27 mouse cellular contexts compared by ENCODE assay signal in genomic region chr5:96501783-96502182, GRCm38 (mm10).
A peak's percentile ranks its signal among the peaks of the same experiment; 100 is the strongest.
DNase-seq lines count a peak whose midpoint lies in the region; ATAC-seq and TF ChIP-seq lines count a peak whose summit lies in the region.
"Had no signal": no experiment of that assay in that cellular context is flagged by ENCODE, and none has a peak within 500 bp of the region (broad histone marks: within the 10 kb centered on the region; RNA-seq: fewer than 3 reads in every experiment).

No protein-coding gene starts in this region.

- peak; percentile 65 for ATAC-seq in Patski
- ATAC-seq: CD4-positive, CD25-positive, alpha-beta regulatory T cell, adult 4 months; forebrain, embryonic 14.5 days; hindbrain, embryonic 16.5 days; midbrain, embryonic 13.5 days had no signal

- H3K79me2 ChIP-seq in myocyte (ENCODE audit: control insufficient read depth, insufficient read depth), result no peaks in the 10 kb centered on the region

- no peak for TF ChIP-seq CTCF in layer of hippocampus, adult 2 months (conservative IDR thresholded peaks at IDR 0.05)
- TF ChIP-seq CTCF in Patski (IDR thresholded peaks at IDR 0.05), result no peak

- TF ChIP-seq POLR2A in myocyte (IDR thresholded peaks at IDR 0.05; ENCODE audit: insufficient read length, low read depth), result no peak

- POLR2A ChIA-PET in Patski (lab: Charles Lee), result interaction anchor here (1.1 kb wide), 1 partner anchor 10 kb away, joined by 3 read pairs; no protein-coding TSS in a partner anchor

- H3K4me3 ChIP-seq in layer of hippocampus, adult 2 months, result no peak overlapping the region
- H3K4me3 ChIP-seq in myocyte, result no peak overlapping the region
- H3K4me3 ChIP-seq: embryonic facial prominence, embryonic 13.5 days; gastrocnemius, adult 2 months; heart, embryonic 10.5 days; intestine, embryonic 15.5 days; limb, embryonic 13.5 days; liver, embryonic 13.5 days; megakaryocyte, embryonic 14.5 days; midbrain, embryonic 13.5 days; stomach, embryonic 15.5 days had no signal

- H3K27me3 ChIP-seq in Patski (no peaks in the 10 kb centered on the region), myocyte (ENCODE audit: control insufficient read depth, insufficient read depth, insufficient read length) (no peaks in the 10 kb centered on the region)
- H3K27me3 ChIP-seq: embryonic facial prominence, embryonic 13.5 days; intestine, embryonic 15.5 days; limb, embryonic 13.5 days; liver, embryonic 13.5 days; megakaryocyte, embryonic 14.5 days; midbrain, embryonic 13.5 days; stomach, embryonic 15.5 days had no signal

- no peak overlapping the region for H3ac ChIP-seq in myocyte (ENCODE audit: control insufficient read depth, insufficient read length)

- no peaks in the 10 kb centered on the region for H3K36me3 ChIP-seq in myocyte (ENCODE audit: control insufficient read depth, insufficient read depth)
- H3K36me3 ChIP-seq: embryonic facial prominence, embryonic 13.5 days; heart, embryonic 10.5 days; intestine, embryonic 15.5 days; limb, embryonic 13.5 days; liver, embryonic 13.5 days; midbrain, embryonic 13.5 days; stomach, embryonic 15.5 days had no signal

- peak overlapping the region; percentile 61 for H3K27ac ChIP-seq in layer of hippocampus, adult 2 months
- H3K27ac ChIP-seq: embryonic facial prominence, embryonic 13.5 days; gastrocnemius, adult 2 months; heart, embryonic 10.5 days; intestine, embryonic 15.5 days; limb, embryonic 13.5 days; liver, embryonic 13.5 days; midbrain, embryonic 13.5 days; stomach, embryonic 15.5 days had no signal

- no peak overlapping the region for H3K4me2 ChIP-seq in myocyte (ENCODE audit: low read depth)
- H3K4me2 ChIP-seq: embryonic facial prominence, embryonic 13.5 days; intestine, embryonic 15.5 days; limb, embryonic 13.5 days; liver, embryonic 13.5 days; midbrain, embryonic 13.5 days; stomach, embryonic 15.5 days had no signal

- CTCF ChIA-PET in Patski (lab: Charles Lee), result interaction anchor here (0.5 to 2.2 kb wide), 9 partner anchors 15 to 173 kb away, joined by 3 to 6 read pairs (median 3); no protein-coding TSS in a partner anchor

- DNase-seq in adrenal gland, adult 2 months, result peak; percentile 12
- no peak for DNase-seq in adrenal gland, postnatal 25 days
- peak; percentile 34 to 47 for DNase-seq in layer of hippocampus, adult 2 months (ENCODE audit: low spot score in 2 of 2)
- DNase-seq in layer of hippocampus, postnatal 10 days (ENCODE audit: low spot score in 2 of 2), result no peak
- no peak for DNase-seq in Patski (ENCODE audit: low read depth, low spot score)
- DNase-seq in heart, adult 8-10 months (ENCODE audit: low spot score), result no peak
- DNase-seq: cerebellum, adult 18-20 months; cerebellum, postnatal 25 days; gastrocnemius, adult 2 months; kidney, adult 8-10 months; kidney, postnatal 36 days; liver, embryonic 13.5 days; lung, adult 2 months; lung, postnatal 36 days; thymus, adult 18-20 months; thymus, postnatal 36 days had no signal

- in situ Hi-C loops in Patski (cut with MboI; ENCODE audit: low pct_unique_long_range_greater_than_20kb), result no loop called here

TF ChIP-seq in myocyte, 11 proteins besides CTCF, POLR2A, EP300 and RAD21:
- TF ChIP-seq USF1 (IDR thresholded peaks at IDR 0.05; ENCODE audit: low read depth) (no peak), MYOD1 (IDR thresholded peaks at IDR 0.05; ENCODE audit: control insufficient read depth in 1 of 3, insufficient read length in 2 of 3, low read depth in 2 of 3) (peak in 2 of 3 experiments; percentile 67 to 68), TCF12 (IDR thresholded peaks at IDR 0.05; ENCODE audit: insufficient read depth, poor library complexity, severe bottlenecking) (no peak), MAX (IDR thresholded peaks at IDR 0.05; ENCODE audit: low read depth) (no peak)

Comparison
In these comparisons a context has a peak if more than half of its experiments do, and no peak if none do; other contexts are left out.
1. DNase-seq: peak in adrenal gland, adult 2 months (single experiment) and layer of hippocampus, adult 2 months (2 of 2); none in adrenal gland, postnatal 25 days (single experiment), layer of hippocampus, postnatal 10 days (0 of 2), Patski (single experiment) and heart, adult 8-10 months (single experiment).